Mouse (Mus musculus) B cell, adult 2 months (primary cell): ENCODE data around the gene 4933403O08Rik.

Source experiments
- DNase-seq, 2 experiments: peaks; one replicate each; pipeline ENCODE4 v3.0.0; 2022

The 4933403O08Rik gene

DNA sequence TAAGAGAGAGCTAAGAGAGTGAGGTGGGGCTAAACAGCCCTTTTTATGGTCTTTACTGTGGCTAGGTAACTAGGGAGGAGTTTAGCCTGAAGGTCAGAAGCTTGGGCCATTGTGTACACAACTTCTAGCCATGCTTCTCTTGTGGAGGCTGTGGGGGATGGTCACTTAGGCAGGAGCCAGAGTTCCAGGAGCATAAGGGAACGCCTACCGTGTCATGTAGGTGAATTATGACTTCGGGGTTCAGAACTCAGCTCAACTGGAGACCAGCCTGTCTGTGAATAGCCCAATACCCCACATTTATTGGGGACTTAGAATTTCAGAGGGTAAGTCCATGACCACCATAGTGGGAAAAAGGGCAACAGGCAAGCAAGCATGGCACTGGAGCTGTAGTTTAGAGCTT lies at the start of gene 4933403O08Rik:
Gene 4933403O08Rik (plus strand): TSS at position 301 of the 400 bp plus-strand sequence.
- DNase-seq = no peak

DNA sequence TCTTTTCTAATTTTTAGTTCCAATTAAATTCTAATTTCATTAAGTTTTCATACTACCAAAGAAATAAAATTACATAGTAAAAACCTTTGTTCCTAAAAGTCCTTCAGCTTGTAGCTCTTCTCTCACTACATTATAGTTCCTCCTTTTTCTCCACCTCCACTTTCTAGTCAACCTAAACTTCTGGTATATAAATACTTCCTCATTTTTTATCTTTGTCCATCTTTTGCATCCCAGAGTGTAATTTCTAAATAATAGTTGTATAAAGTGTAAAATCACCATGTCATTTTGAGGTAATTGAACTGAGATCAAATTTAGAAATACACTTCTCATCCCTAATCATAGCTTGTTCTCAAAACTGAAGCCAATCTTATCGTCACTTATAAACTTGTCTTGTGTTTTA lies 4.1 kb downstream of the 4933403O08Rik start:
- DNase-seq = no peak

DNA sequence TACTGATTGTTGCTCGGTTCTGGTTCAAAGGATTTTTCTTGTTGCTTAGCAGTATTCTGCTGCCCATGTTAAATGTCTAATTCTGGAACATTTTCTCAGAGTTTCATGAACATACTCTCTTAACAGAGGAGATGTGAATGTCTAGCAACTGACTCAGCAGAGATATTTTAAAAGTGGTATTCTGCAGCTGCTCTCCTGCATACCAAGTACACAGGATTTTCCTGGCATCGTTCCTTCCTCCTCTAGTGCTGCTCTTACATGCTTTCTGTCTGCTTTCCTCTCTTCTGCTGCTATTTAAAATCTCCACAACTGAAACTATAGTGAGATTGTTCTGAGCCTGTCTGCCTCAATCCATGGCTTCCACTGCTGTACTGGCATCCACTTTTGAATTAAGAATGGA lies 16.7 kb downstream of the 4933403O08Rik start:
- no peak for DNase-seq

DNA sequence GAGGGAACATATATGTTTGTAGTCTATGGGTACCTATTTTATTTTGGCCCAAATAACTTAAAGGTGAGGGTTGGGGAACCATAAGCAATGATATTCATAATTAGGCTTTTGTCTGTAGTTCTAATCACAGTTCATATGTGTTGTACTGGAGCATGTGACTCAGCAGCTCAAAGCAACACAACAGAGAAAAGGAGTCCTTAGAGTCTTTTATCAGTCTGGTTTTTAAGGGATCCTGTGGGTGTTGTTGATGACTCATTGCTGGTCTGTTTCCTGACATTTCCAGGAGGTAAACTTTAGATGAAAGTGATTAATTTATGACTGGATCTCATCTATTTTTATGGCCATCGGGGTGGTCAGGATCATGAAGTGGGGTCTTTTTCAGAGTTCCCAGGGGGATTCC lies 34.7 kb downstream of the 4933403O08Rik start:
- DNase-seq = no peak
